Mouse (Mus musculus): ENCODE data around the gene Slc22a22. TPM values are rescaled to one million over a fixed set of nuclear protein-coding genes. Genes with fewer than 3 reads are reported as not detected.

Slc22a22 gene
- total and polyA plus RNA-seq, 3 experiments, result not detected

DNA sequence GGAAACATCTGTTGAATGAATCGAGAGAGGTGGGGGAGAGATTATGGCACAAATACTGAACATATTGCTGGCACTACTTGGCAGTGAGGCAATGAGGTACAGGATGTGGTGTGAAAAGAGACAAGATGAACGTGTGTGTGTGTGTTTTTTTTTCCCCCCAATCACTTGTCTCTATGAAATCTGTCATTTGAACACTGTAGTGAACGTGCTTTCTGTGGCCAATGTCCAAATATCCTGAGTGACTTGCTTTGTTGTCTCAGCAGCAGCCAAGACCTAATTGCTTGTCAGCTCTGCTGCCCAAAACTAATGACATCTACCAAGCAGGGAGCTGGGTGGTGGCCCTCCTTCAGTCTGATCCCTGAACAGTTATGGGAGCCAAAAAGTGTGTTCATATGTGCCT, 136.9 kb downstream of the Slc22a22 start:
- Histone ChIP-seq H3K27me3 (ENCODE audit: control insufficient read depth in 1 of 2, insufficient read depth in 2 of 2, low read length in 2 of 2) (no peaks in the 10 kb centered on the region), H3K9ac (ENCODE audit: control insufficient read depth, low read depth, low read length, poor library complexity, severe bottlenecking) (no peak overlapping the region), H3K36me3 (ENCODE audit: control insufficient read depth in 1 of 2, insufficient read depth in 2 of 2, low read length in 2 of 2) (no peaks in the 10 kb centered on the region), H3K27ac (ENCODE audit: control insufficient read depth, low read depth, low read length) (no peak overlapping the region), H3K9me3 (replicated peaks; ENCODE audit: insufficient read depth, low read length) (no peaks in the 10 kb centered on the region), H3K4me1 (ENCODE audit: control insufficient read depth in 1 of 2, insufficient read depth in 2 of 2, low read length in 2 of 2) (no peaks in the 10 kb centered on the region), H3K4me3 (ENCODE audit: control insufficient read depth in 1 of 2, insufficient read depth in 1 of 2, low read depth in 2 of 2, low read length in 2 of 2) (no peak overlapping the region), H3K79me2 (ENCODE audit: control insufficient read depth, insufficient read depth, low read length, poor library complexity) (no peaks in the 10 kb centered on the region)
- TF ChIP-seq MYB (IDR thresholded peaks at IDR 0.05; ENCODE audit: low read depth, low read length) (no peak), ZC3H11A (IDR thresholded peaks at IDR 0.05; ENCODE audit: low read depth, low read length) (no peak), BHLHE40 (IDR thresholded peaks at IDR 0.05; ENCODE audit: borderline replicate concordance, low read depth, low read length) (no peak), ZMIZ1 (IDR thresholded peaks at IDR 0.05; ENCODE audit: low read depth, low read length) (no peak), NELFE (IDR thresholded peaks at IDR 0.05; ENCODE audit: low read depth, low read length) (no peak), MAZ (IDR thresholded peaks at IDR 0.05; ENCODE audit: low read depth, low read length) (no peak), RCOR1 (IDR thresholded peaks at IDR 0.05; ENCODE audit: low read depth, low read length) (no peak), UBTF (IDR thresholded peaks at IDR 0.05; ENCODE audit: borderline replicate concordance, insufficient read depth, low read depth, low read length) (no peak), CTCF (IDR thresholded peaks at IDR 0.05 in 2 of 3, conservative IDR thresholded peaks at IDR 0.05 in 1 of 3; ENCODE audit: control insufficient read depth in 1 of 3, insufficient read depth in 1 of 3, low read depth in 2 of 3, low read length in 3 of 3, poor library complexity in 1 of 3, severe bottlenecking in 1 of 3) (no peak), ELF1 (IDR thresholded peaks at IDR 0.05; ENCODE audit: low read depth, low read length) (no peak), NRF1 (IDR thresholded peaks at IDR 0.05; ENCODE audit: insufficient read depth, low read depth, low read length, poor library complexity, severe bottlenecking) (no peak), POLR2AphosphoS5 (IDR thresholded peaks at IDR 0.05; ENCODE audit: borderline replicate concordance, low read depth, low read length) (no peak), MEF2A (IDR thresholded peaks at IDR 0.05; ENCODE audit: extremely low read depth, insufficient replicate concordance, low read depth, low read length, poor library complexity, severe bottlenecking) (no peak), TCF12 (IDR thresholded peaks at IDR 0.05; ENCODE audit: low read depth, low read length) (no peak), MAX (IDR thresholded peaks at IDR 0.05; ENCODE audit: low read length) (no peak), MAFK (IDR thresholded peaks at IDR 0.05; ENCODE audit: borderline replicate concordance, low read depth, low read length) (no peak), TBP (IDR thresholded peaks at IDR 0.05; ENCODE audit: low read depth, low read length) (no peak)
- no peak for DNase-seq (ENCODE audit: low read depth, low spot score)

DNA sequence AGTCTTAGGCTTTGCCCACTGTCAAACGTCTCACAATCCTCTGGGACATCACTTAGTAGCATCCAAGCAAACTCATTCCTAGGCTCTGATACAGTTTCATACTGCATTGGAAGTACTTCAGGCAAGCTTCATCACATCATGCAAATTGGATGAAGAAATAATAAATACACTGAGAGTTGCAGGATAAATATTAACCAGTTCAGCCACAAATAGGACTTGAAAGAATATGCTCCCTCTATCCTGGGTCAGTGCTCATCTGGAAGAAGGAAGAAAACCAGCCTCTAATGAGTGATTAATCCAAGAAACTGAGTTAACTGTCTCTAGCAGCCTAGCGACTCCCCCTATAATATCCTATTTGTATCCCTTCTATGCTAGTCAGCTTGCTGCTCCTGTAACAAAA, 146.1 kb downstream of the Slc22a22 start:
- no peaks in the 10 kb centered on the region for H3K36me3 ChIP-seq (ENCODE audit: control insufficient read depth in 1 of 2, insufficient read depth in 2 of 2, low read length in 2 of 2)
- DNase-seq (ENCODE audit: low read depth, low spot score), result no peak
- no peak overlapping the region for H3K9ac ChIP-seq (ENCODE audit: control insufficient read depth, low read depth, low read length, poor library complexity, severe bottlenecking)
- no peaks in the 10 kb centered on the region for H3K9me3 ChIP-seq (replicated peaks; ENCODE audit: insufficient read depth, low read length)
- TF ChIP-seq USF1 (IDR thresholded peaks at IDR 0.05; ENCODE audit: low read depth, low read length), result no peak
- TF ChIP-seq HCFC1 (IDR thresholded peaks at IDR 0.05; ENCODE audit: low read depth, low read length), result no peak
- TF ChIP-seq MYB (IDR thresholded peaks at IDR 0.05; ENCODE audit: low read depth, low read length), result no peak
- no peak for TF ChIP-seq NELFE (IDR thresholded peaks at IDR 0.05; ENCODE audit: low read depth, low read length)
- TF ChIP-seq MAFK (IDR thresholded peaks at IDR 0.05; ENCODE audit: borderline replicate concordance, low read depth, low read length), result no peak
- no peak for TF ChIP-seq POLR2AphosphoS5 (IDR thresholded peaks at IDR 0.05; ENCODE audit: borderline replicate concordance, low read depth, low read length)
- TF ChIP-seq SMC3 (IDR thresholded peaks at IDR 0.05; ENCODE audit: low read depth, low read length), result no peak
- TF ChIP-seq SIN3A (IDR thresholded peaks at IDR 0.05; ENCODE audit: low read length), result no peak
- no peak for TF ChIP-seq E2F4 (IDR thresholded peaks at IDR 0.05; ENCODE audit: borderline replicate concordance, low read depth, low read length)
- TF ChIP-seq MAX (IDR thresholded peaks at IDR 0.05; ENCODE audit: low read length), result no peak
- no peak for TF ChIP-seq MAZ (IDR thresholded peaks at IDR 0.05; ENCODE audit: low read depth, low read length)
- TF ChIP-seq ZNF384 (IDR thresholded peaks at IDR 0.05; ENCODE audit: low read depth, low read length), result no peak
- no peak for TF ChIP-seq MYC (IDR thresholded peaks at IDR 0.05; ENCODE audit: low read depth, low read length)
- TF ChIP-seq USF2 (IDR thresholded peaks at IDR 0.05; ENCODE audit: borderline replicate concordance in 1 of 2, insufficient read depth in 1 of 2, low read depth in 1 of 2, low read length in 2 of 2), result no peak
- TF ChIP-seq RAD21 (IDR thresholded peaks at IDR 0.05; ENCODE audit: low read depth, low read length), result no peak
- H3K79me2 ChIP-seq (ENCODE audit: control insufficient read depth, insufficient read depth, low read length, poor library complexity), result no peaks in the 10 kb centered on the region
- H3K4me1 ChIP-seq (ENCODE audit: control insufficient read depth in 1 of 2, insufficient read depth in 2 of 2, low read length in 2 of 2), result no peaks in the 10 kb centered on the region
- no peaks in the 10 kb centered on the region for H3K27me3 ChIP-seq (ENCODE audit: control insufficient read depth in 1 of 2, insufficient read depth in 2 of 2, low read length in 2 of 2)
- no peak overlapping the region for H3K4me3 ChIP-seq (ENCODE audit: control insufficient read depth in 1 of 2, insufficient read depth in 1 of 2, low read depth in 2 of 2, low read length in 2 of 2)
- no peak overlapping the region for H3K27ac ChIP-seq (ENCODE audit: control insufficient read depth, low read depth, low read length)
